Mouse (Mus musculus): ENCODE data around the gene Strn. TPM values are rescaled to one million over a fixed set of nuclear protein-coding genes. Genes with fewer than 3 reads are reported as not detected.
A peak's percentile ranks its signal among the peaks of the same experiment; 100 is the strongest.

Strn gene
- total and polyA plus RNA-seq, 2 experiments from 2014 or later: 4.4 to 22.2 TPM

- 91% methylated on average over 7 of the region's 7 CpGs for WGBS
These were observed 29.1 kb upstream of the Strn start for GRCm38 (mm10) chr17:78766084-78766483.

GRCm38 (mm10) chr17:78763272-78763671 lies 26.3 kb upstream of the Strn start:
- Histone ChIP-seq H3K36me3 (ENCODE audit: insufficient read depth, low read length) (peaks cover 30% of the 10 kb centered on the region), H3K27me3 (ENCODE audit: insufficient read depth, low read length) (no peaks in the 10 kb centered on the region), H3K27ac (no peak overlapping the region), H3K4me1 (ENCODE audit: insufficient read depth, low read length) (no peaks in the 10 kb centered on the region), H3K4me2 (ENCODE audit: low read depth, low read length) (no peak overlapping the region), H3K9ac (replicated peaks; ENCODE audit: low read length) (no peak overlapping the region), H3K9me3 (ENCODE audit: low read length) (no peaks in the 10 kb centered on the region), H3K4me3 (ENCODE audit: low read length) (no peak overlapping the region)
- no peak for DNase-seq (ENCODE audit: low spot score)
- TF ChIP-seq CTCF (IDR thresholded peaks at IDR 0.05; ENCODE audit: low read depth): no peak
- ATAC-seq: no peak
- 91% methylated on average over 5 of the region's 5 CpGs for WGBS

More at GRCm38 (mm10) chr17:78766084-78766483, 29.1 kb upstream of the Strn start:
- ATAC-seq (no peak), DNase-seq (ENCODE audit: low spot score) (no peak)
- H3K9ac ChIP-seq (replicated peaks; ENCODE audit: low read length): no peak overlapping the region
- H3K9me3 ChIP-seq (ENCODE audit: low read length): no peaks in the 10 kb centered on the region
- peaks cover 34% of the 10 kb centered on the region for H3K36me3 ChIP-seq (ENCODE audit: insufficient read depth, low read length)
- no peaks in the 10 kb centered on the region for H3K4me1 ChIP-seq (ENCODE audit: insufficient read depth, low read length)
- no peaks in the 10 kb centered on the region for H3K27me3 ChIP-seq (ENCODE audit: insufficient read depth, low read length)
- H3K4me2 ChIP-seq (ENCODE audit: low read depth, low read length): no peak overlapping the region
- no peak for TF ChIP-seq CTCF (IDR thresholded peaks at IDR 0.05; ENCODE audit: low read depth)
- H3K4me3 ChIP-seq (ENCODE audit: low read length): no peak overlapping the region
- H3K27ac ChIP-seq: no peak overlapping the region

- TF ChIP-seq CTCF (IDR thresholded peaks at IDR 0.05; ENCODE audit: low read depth): no peak
- Histone ChIP-seq H3K4me1 (ENCODE audit: insufficient read depth, low read length) (no peaks in the 10 kb centered on the region), H3K27me3 (ENCODE audit: insufficient read depth, low read length) (no peaks in the 10 kb centered on the region), H3K9me3 (ENCODE audit: low read length) (no peaks in the 10 kb centered on the region), H3K36me3 (ENCODE audit: insufficient read depth, low read length) (peaks cover 19% of the 10 kb centered on the region), H3K27ac (no peak overlapping the region), H3K4me3 (ENCODE audit: low read length) (no peak overlapping the region), H3K9ac (replicated peaks; ENCODE audit: low read length) (no peak overlapping the region), H3K4me2 (ENCODE audit: low read depth, low read length) (no peak overlapping the region)
- DNase-seq (ENCODE audit: low spot score) (no peak), ATAC-seq (no peak)
- WGBS: 51% methylated on average over 17 of the region's 17 CpGs
These were observed 16.1 kb upstream of the Strn start for GRCm38 (mm10) chr17:78752938-78753655.

- H3K27ac ChIP-seq: no peak overlapping the region
These were observed 15.1 kb upstream of the Strn start for GRCm38 (mm10) chr17:78752064-78752463.

GRCm38 (mm10) chr17:78748440-78748839 lies 11.4 kb upstream of the Strn start:
- H3K9ac ChIP-seq (replicated peaks; ENCODE audit: low read length): no peak overlapping the region
- no peak for TF ChIP-seq CTCF (IDR thresholded peaks at IDR 0.05; ENCODE audit: low read depth)
- WGBS: 83% methylated on average over 9 of the region's 9 CpGs
- H3K4me2 ChIP-seq (ENCODE audit: low read depth, low read length): no peak overlapping the region
- no peaks in the 10 kb centered on the region for H3K27me3 ChIP-seq (ENCODE audit: insufficient read depth, low read length)
- H3K36me3 ChIP-seq (ENCODE audit: insufficient read depth, low read length): peaks cover 4% of the 10 kb centered on the region; the same call in 1 of the 2 replicates
- no peaks in the 10 kb centered on the region for H3K4me1 ChIP-seq (ENCODE audit: insufficient read depth, low read length)
- H3K9me3 ChIP-seq (ENCODE audit: low read length): no peaks in the 10 kb centered on the region
- no peak overlapping the region for H3K27ac ChIP-seq
- no peak for DNase-seq (ENCODE audit: low spot score)
- H3K4me3 ChIP-seq (ENCODE audit: low read length): no peak overlapping the region
- ATAC-seq: no peak

More at GRCm38 (mm10) chr17:78752064-78752463, 15.1 kb upstream of the Strn start:
- H3K4me3 ChIP-seq (ENCODE audit: low read length): no peak overlapping the region
- H3K36me3 ChIP-seq (ENCODE audit: insufficient read depth, low read length): peaks cover 19% of the 10 kb centered on the region
- no peak for ATAC-seq
- H3K9ac ChIP-seq (replicated peaks; ENCODE audit: low read length): no peak overlapping the region
- DNase-seq (ENCODE audit: low spot score): no peak
- H3K4me1 ChIP-seq (ENCODE audit: insufficient read depth, low read length): no peaks in the 10 kb centered on the region
- no peaks in the 10 kb centered on the region for H3K27me3 ChIP-seq (ENCODE audit: insufficient read depth, low read length)
- no peak overlapping the region for H3K4me2 ChIP-seq (ENCODE audit: low read depth, low read length)
- 43% methylated on average over 10 of the region's 10 CpGs for WGBS
- no peak for TF ChIP-seq CTCF (IDR thresholded peaks at IDR 0.05; ENCODE audit: low read depth)
- no peaks in the 10 kb centered on the region for H3K9me3 ChIP-seq (ENCODE audit: low read length)

GRCm38 (mm10) chr17:78738416-78738815 lies 1.4 kb upstream of the Strn start:
- H3K27me3 ChIP-seq (ENCODE audit: insufficient read depth, low read length): no peaks in the 10 kb centered on the region
- peak; percentile 28 for TF ChIP-seq CTCF (IDR thresholded peaks at IDR 0.05; ENCODE audit: low read depth)
- no peaks in the 10 kb centered on the region for H3K36me3 ChIP-seq (ENCODE audit: insufficient read depth, low read length)
- H3K4me1 ChIP-seq (ENCODE audit: insufficient read depth, low read length): peaks cover 4% of the 10 kb centered on the region
- ATAC-seq: no peak
- H3K27ac ChIP-seq: no peak overlapping the region
- no peak overlapping the region for H3K4me2 ChIP-seq (ENCODE audit: low read depth, low read length)
- H3K9me3 ChIP-seq (ENCODE audit: low read length): no peaks in the 10 kb centered on the region
- WGBS: 48% methylated on average over 1 of the region's 1 CpGs
- H3K4me3 ChIP-seq (ENCODE audit: low read length): no peak overlapping the region
- DNase-seq (ENCODE audit: low spot score): no peak
- no peak overlapping the region for H3K9ac ChIP-seq (replicated peaks; ENCODE audit: low read length)

GRCm38 (mm10) chr17:78737771-78738170 lies 775 bp upstream of the Strn start:
- DNase-seq (ENCODE audit: low spot score) (no peak), ATAC-seq (no peak)
- Histone ChIP-seq H3K27ac (no peak overlapping the region), H3K36me3 (ENCODE audit: insufficient read depth, low read length) (no peaks in the 10 kb centered on the region), H3K9me3 (ENCODE audit: low read length) (no peaks in the 10 kb centered on the region), H3K4me3 (ENCODE audit: low read length) (no peak overlapping the region), H3K27me3 (ENCODE audit: insufficient read depth, low read length) (no peaks in the 10 kb centered on the region), H3K4me2 (ENCODE audit: low read depth, low read length) (no peak overlapping the region), H3K4me1 (ENCODE audit: insufficient read depth, low read length) (peaks cover 4% of the 10 kb centered on the region), H3K9ac (replicated peaks; ENCODE audit: low read length) (no peak overlapping the region)
- 17% methylated on average over 2 of the region's 2 CpGs for WGBS
- TF ChIP-seq CTCF (IDR thresholded peaks at IDR 0.05; ENCODE audit: low read depth): no peak

Data from hindbrain, postnatal 0 days (tissue).